Mouse (Mus musculus): ENCODE results near the gene Man1b1. TPM values are rescaled to one million over a fixed set of nuclear protein-coding genes. Genes with fewer than 3 reads are reported as not detected.

The Man1b1 gene
- 47.9 and 68.4 TPM in 2 replicates for polyA plus RNA-seq (2014; fragmentation: Nextera tagmentation; extraction: Ambion mirVana)

DNA sequence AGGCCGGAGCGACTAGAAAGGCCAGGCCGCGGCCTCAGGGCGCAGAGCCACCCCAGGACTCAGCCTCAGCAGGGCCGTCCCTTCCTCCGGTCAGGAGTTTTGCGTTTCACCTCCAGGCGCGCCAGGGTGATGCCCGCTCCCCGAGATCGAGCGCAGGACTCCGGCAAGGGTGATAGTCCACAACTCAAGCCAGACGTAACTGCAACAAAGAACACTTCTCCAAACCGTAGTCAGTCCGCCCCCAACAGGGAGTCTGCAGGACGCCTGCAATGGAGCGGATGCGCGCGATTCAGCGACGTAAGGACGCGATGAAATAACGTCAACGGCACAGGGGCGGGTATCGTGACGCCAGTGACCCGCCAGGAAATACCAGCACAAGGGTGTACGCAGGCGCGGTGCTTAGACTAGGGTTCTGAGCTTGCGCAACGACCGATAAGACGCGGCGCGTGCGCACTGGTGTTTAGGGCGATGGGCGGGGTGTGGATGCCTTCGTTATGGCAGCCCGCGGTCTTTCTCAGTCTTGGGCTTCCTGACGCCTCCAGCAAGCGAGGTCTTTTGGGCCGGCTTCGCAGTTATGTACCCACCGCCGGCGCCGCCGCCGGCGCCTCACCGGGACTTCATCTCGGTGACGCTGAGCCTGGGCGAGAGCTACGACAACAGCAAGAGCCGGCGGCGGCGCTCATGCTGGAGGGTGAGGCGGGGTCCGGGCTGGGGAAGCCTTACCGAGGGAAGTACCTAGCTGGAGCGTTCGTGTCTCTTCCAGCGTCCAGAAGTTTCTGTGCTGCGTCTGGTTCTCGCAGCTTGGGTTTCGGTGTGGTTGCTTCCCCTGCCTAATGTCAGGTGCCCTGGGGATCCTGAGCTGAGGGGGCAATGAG, at the start of gene Man1b1:
Gene Man1b1, plus strand, starts transcription at position 53 of the 875 bp plus-strand sequence.
- H3K4me1 ChIP-seq (ENCODE audit: control insufficient read depth, insufficient read depth, low read length): peaks cover 8% of the 10 kb centered on the region
- H3K27ac ChIP-seq (ENCODE audit: low read depth, low read length): peak within 1 kb of the TSS; percentile 92
- peak within 1 kb of the TSS; percentile 96 for H3K4me3 ChIP-seq (ENCODE audit: low read depth, low read length)
- under 1% methylated on average over 76 of the region's 78 CpGs for WGBS (ENCODE audit: insufficient replicate concordance)
- ATAC-seq (replicated peaks; ENCODE audit: insufficient number of reproducible peaks, low FRiP score, low TSS enrichment): peak; percentile 94
- H3K9ac ChIP-seq (ENCODE audit: low read depth, low read length): peak within 1 kb of the TSS; percentile 97
- H3K9me3 ChIP-seq (replicated peaks; ENCODE audit: control insufficient read depth, low read length): no peaks in the 10 kb centered on the region
- H3K27me3 ChIP-seq (ENCODE audit: control insufficient read depth, insufficient read depth, low read length): no peaks in the 10 kb centered on the region
- peaks cover 23% of the 10 kb centered on the region for H3K36me3 ChIP-seq (ENCODE audit: control insufficient read depth, insufficient read depth, low read length)
- H3K4me2 ChIP-seq: peak within 1 kb of the TSS; percentile 97

- peaks cover 6% of the 10 kb centered on the region; the same call in 1 of the 2 replicates for H3K4me1 ChIP-seq (ENCODE audit: control insufficient read depth, insufficient read depth, low read length)
- peaks cover 29% of the 10 kb centered on the region for H3K27me3 ChIP-seq (ENCODE audit: control insufficient read depth, insufficient read depth, low read length)
- 89% methylated on average over 2 of the region's 2 CpGs for WGBS (ENCODE audit: insufficient replicate concordance)
- ATAC-seq (replicated peaks; ENCODE audit: insufficient number of reproducible peaks, low FRiP score, low TSS enrichment): no peak
- no peak overlapping the region for H3K4me2 ChIP-seq
- H3K4me3 ChIP-seq (ENCODE audit: low read depth, low read length): no peak overlapping the region
- H3K36me3 ChIP-seq (ENCODE audit: control insufficient read depth, insufficient read depth, low read length): peaks cover 19% of the 10 kb centered on the region
- H3K27ac ChIP-seq (ENCODE audit: low read depth, low read length): no peak overlapping the region
- no peaks in the 10 kb centered on the region for H3K9me3 ChIP-seq (replicated peaks; ENCODE audit: control insufficient read depth, low read length)
- H3K9ac ChIP-seq (ENCODE audit: low read depth, low read length): no peak overlapping the region
Observed at GRCm38 (mm10) chr2:25285551-25285950, 46.6 kb upstream of the Man1b1 start.

DNA sequence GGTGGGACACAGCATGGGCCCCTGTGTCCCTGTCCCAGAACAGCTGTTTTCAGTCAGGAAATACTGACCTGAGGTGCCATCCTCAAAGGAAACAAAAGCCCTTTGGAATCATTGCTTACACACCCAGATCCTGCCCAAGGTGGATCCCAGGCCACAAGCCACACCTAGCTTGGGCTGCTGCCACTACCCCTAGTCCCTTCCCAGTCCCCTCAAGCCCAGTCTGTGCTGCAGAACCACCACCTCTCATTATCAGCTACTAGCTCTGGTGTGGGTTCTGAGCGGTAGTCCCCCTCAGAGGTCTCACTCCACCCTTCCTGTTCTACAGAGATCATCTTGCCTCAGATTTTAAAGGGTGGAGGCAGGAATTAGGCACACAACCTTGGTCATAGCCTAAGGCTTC, 45.8 kb upstream of the Man1b1 start:
- no peak for ATAC-seq (replicated peaks; ENCODE audit: insufficient number of reproducible peaks, low FRiP score, low TSS enrichment)
- Histone ChIP-seq H3K36me3 (ENCODE audit: control insufficient read depth, insufficient read depth, low read length) (peaks cover 15% of the 10 kb centered on the region; the same call in 1 of the 2 replicates), H3K27ac (ENCODE audit: low read depth, low read length) (no peak overlapping the region), H3K27me3 (ENCODE audit: control insufficient read depth, insufficient read depth, low read length) (peaks cover 37% of the 10 kb centered on the region), H3K9ac (ENCODE audit: low read depth, low read length) (no peak overlapping the region), H3K4me3 (ENCODE audit: low read depth, low read length) (no peak overlapping the region), H3K4me2 (no peak overlapping the region), H3K4me1 (ENCODE audit: control insufficient read depth, insufficient read depth, low read length) (peaks cover 6% of the 10 kb centered on the region; the same call in 1 of the 2 replicates), H3K9me3 (replicated peaks; ENCODE audit: control insufficient read depth, low read length) (no peaks in the 10 kb centered on the region)
- 69% methylated on average over 1 of the region's 1 CpGs for WGBS (ENCODE audit: insufficient replicate concordance)

DNA sequence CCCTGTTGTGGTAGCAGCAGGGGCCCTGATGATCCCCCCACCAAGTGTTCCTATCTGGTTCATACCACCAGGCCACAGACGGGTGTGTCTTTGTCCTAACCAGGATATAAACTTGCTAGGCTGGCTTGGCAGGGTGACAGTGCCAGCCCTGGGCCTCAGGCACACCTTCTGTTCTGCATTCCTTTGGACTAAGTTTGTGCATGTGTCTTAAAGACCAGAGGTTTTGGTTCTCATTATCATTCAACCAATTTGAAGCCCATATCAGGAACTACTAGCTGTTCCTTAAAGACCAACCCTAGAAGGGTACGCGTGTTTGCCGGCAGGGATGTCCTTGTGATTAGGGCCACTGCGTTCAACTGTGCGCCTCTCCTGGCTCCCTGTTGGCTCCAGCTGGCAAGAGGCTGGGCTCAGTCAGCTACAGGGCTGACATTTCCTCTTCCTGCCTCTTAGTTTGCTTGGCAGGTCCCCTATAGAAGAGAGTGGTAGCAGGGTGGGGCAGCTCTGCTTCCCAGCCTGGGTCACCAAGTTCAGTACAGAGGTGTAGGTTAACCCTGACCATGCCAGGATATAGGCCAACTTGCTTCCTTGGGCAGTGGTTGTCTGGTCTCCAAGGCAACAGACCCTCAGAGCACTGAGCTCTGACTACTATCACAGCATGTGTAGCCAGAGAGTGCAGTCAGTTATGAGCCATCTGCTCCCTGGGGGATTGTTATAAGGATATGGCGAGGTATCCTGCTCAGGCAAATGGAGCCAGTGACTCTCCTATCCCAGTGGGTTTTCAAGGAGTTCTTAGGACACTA, 45.1 kb upstream of the Man1b1 start:
- Histone ChIP-seq H3K4me1 (ENCODE audit: control insufficient read depth, insufficient read depth, low read length) (peaks cover 11% of the 10 kb centered on the region; the same call in 1 of the 2 replicates), H3K36me3 (ENCODE audit: control insufficient read depth, insufficient read depth, low read length) (peaks cover 11% of the 10 kb centered on the region; the same call in 1 of the 2 replicates), H3K27me3 (ENCODE audit: control insufficient read depth, insufficient read depth, low read length) (peaks cover 44% of the 10 kb centered on the region), H3K27ac (ENCODE audit: low read depth, low read length) (no peak overlapping the region), H3K4me3 (ENCODE audit: low read depth, low read length) (no peak overlapping the region), H3K4me2 (no peak overlapping the region), H3K9me3 (replicated peaks; ENCODE audit: control insufficient read depth, low read length) (no peaks in the 10 kb centered on the region), H3K9ac (ENCODE audit: low read depth, low read length) (no peak overlapping the region)
- WGBS (ENCODE audit: insufficient replicate concordance): 44% methylated on average over 7 of the region's 7 CpGs
- no peak for ATAC-seq (replicated peaks; ENCODE audit: insufficient number of reproducible peaks, low FRiP score, low TSS enrichment)

DNA sequence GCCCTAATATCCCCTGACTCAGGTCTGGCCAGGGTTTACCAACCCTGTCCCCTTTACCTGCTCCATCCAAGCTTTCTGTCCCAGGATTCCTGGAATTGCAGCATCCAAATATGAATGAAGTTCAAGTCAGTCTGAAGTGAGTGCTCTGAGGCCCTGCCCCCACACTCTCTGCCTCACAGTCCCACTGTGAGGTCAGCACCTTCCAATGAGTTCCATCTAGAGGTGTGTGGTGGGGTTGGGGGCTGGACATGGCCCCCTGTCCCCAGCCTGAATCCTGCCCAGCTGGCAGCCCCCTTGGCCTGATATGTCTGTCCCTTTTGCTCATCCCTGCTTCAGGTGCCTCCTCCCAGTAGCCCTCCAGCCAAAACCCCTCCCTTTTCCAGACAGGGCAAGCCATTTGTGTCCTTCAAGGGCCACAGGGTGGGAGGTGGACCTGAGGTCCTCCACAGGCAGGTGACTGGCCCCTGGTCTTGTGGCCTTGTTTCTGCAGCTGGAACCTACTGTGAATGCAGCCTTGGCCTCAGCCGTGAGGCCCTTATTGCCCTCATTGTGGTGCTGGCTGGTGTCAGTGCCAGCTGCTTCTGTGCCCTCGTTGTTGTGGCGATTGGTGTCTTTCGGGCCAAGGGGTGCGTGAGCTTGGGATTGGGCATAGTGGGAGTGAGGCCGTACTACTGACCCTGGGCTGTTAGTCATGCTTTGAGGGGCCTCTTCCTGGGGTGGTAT, 44.0 kb upstream of the Man1b1 start, which contains the start of gene Tmem210:
Gene Tmem210, plus strand, starts transcription at position 219 of the 723 bp plus-strand sequence.
- Histone ChIP-seq H3K27ac (ENCODE audit: low read depth, low read length) (no peak within 1 kb of the TSS), H3K9ac (ENCODE audit: low read depth, low read length) (no peak within 1 kb of the TSS), H3K4me1 (ENCODE audit: control insufficient read depth, insufficient read depth, low read length) (peaks cover 16% of the 10 kb centered on the region; the same call in 1 of the 2 replicates), H3K36me3 (ENCODE audit: control insufficient read depth, insufficient read depth, low read length) (peaks cover 10% of the 10 kb centered on the region; the same call in 1 of the 2 replicates), H3K9me3 (replicated peaks; ENCODE audit: control insufficient read depth, low read length) (no peaks in the 10 kb centered on the region), H3K4me2 (no peak within 1 kb of the TSS), H3K27me3 (ENCODE audit: control insufficient read depth, insufficient read depth, low read length) (peaks cover 54% of the 10 kb centered on the region), H3K4me3 (ENCODE audit: low read depth, low read length) (no peak within 1 kb of the TSS)
- ATAC-seq (replicated peaks; ENCODE audit: insufficient number of reproducible peaks, low FRiP score, low TSS enrichment): no peak
- 76% methylated on average over 6 of the region's 6 CpGs for WGBS (ENCODE audit: insufficient replicate concordance)

DNA sequence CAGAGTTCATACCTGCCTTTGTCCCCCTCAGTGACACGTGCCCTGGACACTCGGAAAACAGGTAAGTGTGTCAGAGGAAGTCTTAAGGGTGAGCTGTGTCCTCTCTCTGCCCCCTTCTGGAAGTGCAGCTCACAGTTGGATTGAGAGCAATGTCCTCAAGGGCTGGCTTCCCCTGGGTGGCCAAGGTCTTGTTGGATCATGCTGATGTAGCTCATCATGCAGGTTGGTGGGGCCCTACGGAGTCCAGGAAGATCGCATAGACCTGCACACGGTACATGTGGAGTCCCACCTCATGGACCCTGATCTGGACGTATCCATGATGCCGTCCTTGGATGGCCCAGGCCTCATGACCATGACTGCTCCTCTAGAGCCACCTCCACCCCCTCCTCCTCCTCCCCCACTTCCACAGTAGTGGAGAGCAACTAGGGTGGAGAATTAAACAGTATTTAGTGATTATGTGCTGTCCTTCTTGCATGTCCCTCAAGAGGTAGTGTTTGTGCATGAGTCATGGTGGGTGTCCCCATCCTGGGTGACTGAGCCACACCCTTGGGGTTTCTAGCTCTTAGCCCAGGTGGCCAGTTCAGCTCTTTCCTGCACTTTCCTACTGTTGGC, 43.3 kb upstream of the Man1b1 start:
- H3K4me2 ChIP-seq: no peak overlapping the region
- peaks cover 62% of the 10 kb centered on the region for H3K27me3 ChIP-seq (ENCODE audit: control insufficient read depth, insufficient read depth, low read length)
- no peak overlapping the region for H3K9ac ChIP-seq (ENCODE audit: low read depth, low read length)
- no peak overlapping the region for H3K4me3 ChIP-seq (ENCODE audit: low read depth, low read length)
- peaks cover 16% of the 10 kb centered on the region; the same call in 1 of the 2 replicates for H3K4me1 ChIP-seq (ENCODE audit: control insufficient read depth, insufficient read depth, low read length)
- H3K9me3 ChIP-seq (replicated peaks; ENCODE audit: control insufficient read depth, low read length): no peaks in the 10 kb centered on the region
- WGBS (ENCODE audit: insufficient replicate concordance): 77% methylated on average over 7 of the region's 7 CpGs
- no peak overlapping the region for H3K27ac ChIP-seq (ENCODE audit: low read depth, low read length)
- H3K36me3 ChIP-seq (ENCODE audit: control insufficient read depth, insufficient read depth, low read length): peaks cover 10% of the 10 kb centered on the region; the same call in 1 of the 2 replicates
- no peak for ATAC-seq (replicated peaks; ENCODE audit: insufficient number of reproducible peaks, low FRiP score, low TSS enrichment)

- H3K27me3 ChIP-seq (ENCODE audit: control insufficient read depth, insufficient read depth, low read length): peaks cover 70% of the 10 kb centered on the region
- ATAC-seq (replicated peaks; ENCODE audit: insufficient number of reproducible peaks, low FRiP score, low TSS enrichment): no peak
- peaks cover 16% of the 10 kb centered on the region; the same call in 1 of the 2 replicates for H3K4me1 ChIP-seq (ENCODE audit: control insufficient read depth, insufficient read depth, low read length)
- no peaks in the 10 kb centered on the region for H3K9me3 ChIP-seq (replicated peaks; ENCODE audit: control insufficient read depth, low read length)
- peaks cover 6% of the 10 kb centered on the region; the same call in 1 of the 2 replicates for H3K36me3 ChIP-seq (ENCODE audit: control insufficient read depth, insufficient read depth, low read length)
- no peak within 1 kb of the TSS for H3K27ac ChIP-seq (ENCODE audit: low read depth, low read length)
- no peak within 1 kb of the TSS for H3K9ac ChIP-seq (ENCODE audit: low read depth, low read length)
- WGBS (ENCODE audit: insufficient replicate concordance): 12% methylated on average over 11 of the region's 11 CpGs
- peak within 1 kb of the TSS; percentile 16 for H3K4me3 ChIP-seq (ENCODE audit: low read depth, low read length)
- peak within 1 kb of the TSS; percentile 44 for H3K4me2 ChIP-seq
Observed at GRCm38 (mm10) chr2:25289651-25290050, 42.5 kb upstream of the Man1b1 start, which contains the start of gene Lrrc26. Gene Lrrc26 (plus strand): TSS chr2:25289915.

Measured in heart, embryonic 11.5 days (tissue).